11 mouse cellular contexts compared by ENCODE assay signal in genomic region chr12:76527245-76527881, GRCm38 (mm10). TPM values are rescaled to one million over a fixed set of nuclear protein-coding genes. Genes with fewer than 3 reads are reported as not detected.
DNase-seq lines count a peak whose midpoint lies in the region; ATAC-seq and TF ChIP-seq lines count a peak whose summit lies in the region.
"Had no signal": no experiment of that assay in that cellular context is flagged by ENCODE, and none has a peak within 500 bp of the region (broad histone marks: within the 10 kb centered on the region; RNA-seq: fewer than 3 reads in every experiment).

No protein-coding gene starts in this region.

- H3K36me3 ChIP-seq in spleen, adult 2 months (ENCODE audit: control insufficient read depth, insufficient read depth, low read length) = no peaks in the 10 kb centered on the region
- H3K36me3 ChIP-seq: hindbrain, embryonic 10.5 days; limb, embryonic 15.5 days had no signal

- peak overlapping the region; percentile 90 for H3K27ac ChIP-seq in bone marrow, adult 2 months (ENCODE audit: control insufficient read depth, insufficient read depth, low read depth, low read length, poor library complexity)
- peak overlapping the region; percentile 89 for H3K27ac ChIP-seq in spleen, adult 2 months (ENCODE audit: insufficient read depth, low read length)
- H3K27ac ChIP-seq: hindbrain, embryonic 10.5 days; limb, embryonic 15.5 days had no signal

- no peak for TF ChIP-seq POLR2A in bone marrow, adult 2 months (IDR thresholded peaks at IDR 0.05; ENCODE audit: borderline replicate concordance, control insufficient read depth, low read depth, low read length)
- TF ChIP-seq POLR2A in spleen, adult 2 months (IDR thresholded peaks at IDR 0.05; ENCODE audit: low read depth, low read length) = no peak

- ATAC-seq in CD4-positive, CD25-positive, alpha-beta regulatory T cell, adult 4 months = peak; percentile 70

- TF ChIP-seq CTCF in bone marrow, adult 2 months (IDR thresholded peaks at IDR 0.05; ENCODE audit: control insufficient read depth, insufficient read depth, low read length) = no peak
- TF ChIP-seq CTCF in spleen, adult 2 months (IDR thresholded peaks at IDR 0.05; ENCODE audit: extremely low read depth, insufficient read depth, insufficient read length, insufficient replicate concordance) = no peak

- H3K27me3 ChIP-seq in spleen, adult 2 months (ENCODE audit: control insufficient read depth, insufficient read depth, low read length) = peaks cover 2% of the 10 kb centered on the region; the same call in 1 of the 2 replicates

- 8% methylated on average over 9 of the region's 9 CpGs for WGBS in bone marrow, adult 2 months
- 9% methylated on average over 9 of the region's 9 CpGs for WGBS in spleen, adult 2 months

- peaks cover 5% of the 10 kb centered on the region; the same call in 1 of the 2 replicates for H3K4me1 ChIP-seq in bone marrow, adult 2 months (ENCODE audit: control insufficient read depth, insufficient read depth, low read length)
- H3K4me1 ChIP-seq in spleen, adult 2 months (ENCODE audit: control insufficient read depth, insufficient read depth, insufficient read length) = peaks cover 14% of the 10 kb centered on the region; the same call in 1 of the 2 replicates

- H3K4me3 ChIP-seq in bone marrow, adult 2 months (replicated peaks; ENCODE audit: control insufficient read depth, low read depth, low read length) = no peak overlapping the region
- H3K4me3 ChIP-seq in spleen, adult 2 months (ENCODE audit: extremely low read depth, insufficient read depth, insufficient read length) = no peak overlapping the region
- H3K4me3 ChIP-seq: hindbrain, embryonic 10.5 days; limb, embryonic 15.5 days had no signal

- peak; percentile 49 for DNase-seq in lung, postnatal 14 days
- DNase-seq in spleen, adult 2 months (ENCODE audit: low read depth in 1 of 2, low spot score in 2 of 2) = peak; percentile 66 to 78
- no peak for DNase-seq in adrenal gland, postnatal 14 days
- DNase-seq in urinary bladder, postnatal 36 days (ENCODE audit: low spot score in 2 of 2) = no peak
- DNase-seq in cerebellum, adult 18-20 months = no peak
- DNase-seq: gastrocnemius, postnatal 14 days; right cerebral cortex, adult 18-20 months had no signal

RNA-seq across cellular contexts. Expression of gene Plekhg3, which starts 3.3 kb away (rescaled TPM):
- 1 to 10 TPM in 1 of 2 experiments, under 1 TPM in 1; 0.91 to 2.2 TPM for polyA plus RNA-seq in CD4-positive, CD25-positive, alpha-beta regulatory T cell, adult 4 months (2017; shearing (Covaris generic))
- 9.6 and 24.0 TPM in 2 replicates for polyA plus RNA-seq in bone marrow, adult 2 months (2011; ENCODE audit: insufficient read depth, insufficient read length, low replicate concordance, missing spikeins)
- 15.3 and 17.3 TPM in 2 replicates for polyA plus RNA-seq in spleen, adult 2 months (2012; rRNA removed)
- 16.7 and 19.4 TPM in 2 replicates for total RNA-seq in adrenal gland, postnatal 14 days (2021)

Comparison
In these comparisons a context has a peak if more than half of its experiments do, and no peak if none do; other contexts are left out.
1. DNase-seq: peak in lung, postnatal 14 days (single experiment) and spleen, adult 2 months (2 of 2); none in adrenal gland, postnatal 14 days (single experiment), urinary bladder, postnatal 36 days (0 of 2) and cerebellum, adult 18-20 months (0 of 2).